Mouse (Mus musculus) myocyte (in vitro differentiated cells): ENCODE measurements at regions not wholly inside any gene's neighbourhood (a gene's known extent, or its start where the extent isn't known, plus 50 kb on each side); places are given as distances from the start of the nearest gene placed in this dataset.

ENCODE experiments used
- H3K27me3 ChIP-seq: one replicate; pipeline ENCODE4 v1.6.1; 2011; ENCODE audit not compliant: control insufficient read depth, insufficient read depth, insufficient read length
- H3K36me3 ChIP-seq: one replicate; pipeline ENCODE4 v1.6.1; 2011; ENCODE audit not compliant: control insufficient read depth, insufficient read depth
- H3K4me2 ChIP-seq: one replicate; pipeline ENCODE4 v1.6.1; 2011; ENCODE audit warnings: low read depth, control low read depth
- H3K4me3 ChIP-seq: one replicate; pipeline ENCODE4 v1.5.1; 2011; ENCODE audit warnings: mild to moderate bottlenecking, control low read depth, moderate library complexity
- H3K79me2 ChIP-seq: one replicate; pipeline ENCODE4 v1.6.1; 2011; ENCODE audit not compliant: control insufficient read depth, insufficient read depth
- H3ac ChIP-seq: one replicate; pipeline ENCODE4 v1.6.1; 2011; ENCODE audit not compliant: control insufficient read depth, insufficient read length
- CEBPB ChIP-seq: IDR thresholded peaks from 2 replicates; pipeline ENCODE4 v1.6.1; 2011; ENCODE audit warnings: mild to moderate bottlenecking, moderate library complexity; ENCODE audit not compliant: poor library complexity, insufficient read depth, severe bottlenecking
- E2F4 ChIP-seq: IDR thresholded peaks from one replicate; pipeline ENCODE4 v1.6.1; 2011; ENCODE audit warnings: mild to moderate bottlenecking, control low read depth, moderate library complexity; ENCODE audit not compliant: insufficient read depth
- MAX ChIP-seq: IDR thresholded peaks from one replicate; pipeline ENCODE4 v1.6.1; 2011; ENCODE audit warnings: low read depth, mild to moderate bottlenecking, control low read depth
- MYOD1 ChIP-seq, 3 experiments: IDR thresholded peaks; one replicate each; pipeline ENCODE4 v1.6.1; 2011; ENCODE audit warnings: control low read depth in 2 of 3, low read depth in 2 of 3, mild to moderate bottlenecking in 2 of 3, moderate library complexity in 1 of 3; ENCODE audit not compliant: insufficient read length in 2 of 3, control insufficient read depth in 1 of 3
- MYOG ChIP-seq, 3 experiments: IDR thresholded peaks; one replicate each; pipeline ENCODE4 v1.6.1; 2011; ENCODE audit warnings: control low read depth in 2 of 3, low read depth in 2 of 3, mild to moderate bottlenecking in 2 of 3; ENCODE audit not compliant: insufficient read length in 2 of 3, control insufficient read depth in 1 of 3, insufficient read depth in 1 of 3
- POLR2A ChIP-seq: IDR thresholded peaks from one replicate; pipeline ENCODE4 v1.6.1; 2011; ENCODE audit warnings: low read depth, mild to moderate bottlenecking, control low read depth, moderate library complexity; ENCODE audit not compliant: insufficient read length
- POLR2AphosphoS2 ChIP-seq: IDR thresholded peaks from one replicate; pipeline ENCODE4 v1.6.1; 2011; ENCODE audit warnings: low read depth, control low read depth; ENCODE audit not compliant: insufficient read length
- REST ChIP-seq: IDR thresholded peaks from one replicate; pipeline ENCODE4 v1.6.1; 2011; ENCODE audit warnings: mild to moderate bottlenecking, control low read depth, moderate library complexity; ENCODE audit not compliant: insufficient read depth, insufficient read length
- SRF ChIP-seq: IDR thresholded peaks from one replicate; pipeline ENCODE4 v1.6.1; 2011; ENCODE audit warnings: low read depth; ENCODE audit not compliant: control insufficient read depth, insufficient read length
- TCF12 ChIP-seq: IDR thresholded peaks from one replicate; pipeline ENCODE4 v1.6.1; 2011; ENCODE audit warnings: mild to moderate bottlenecking, control low read depth; ENCODE audit not compliant: poor library complexity, insufficient read depth, severe bottlenecking
- TCF3 ChIP-seq: IDR thresholded peaks from one replicate; pipeline ENCODE4 v1.6.1; 2011; ENCODE audit warnings: low read depth, control low read depth; ENCODE audit not compliant: insufficient read length
- USF1 ChIP-seq: IDR thresholded peaks from one replicate; pipeline ENCODE4 v1.6.1; 2011; ENCODE audit warnings: low read depth, mild to moderate bottlenecking, control low read depth, moderate library complexity

- Histone ChIP-seq H3K4me2 (no peak overlapping the region), H3K79me2 (no peaks in the 10 kb centered on the region), H3ac (no peak overlapping the region), H3K27me3 (no peaks in the 10 kb centered on the region), H3K36me3 (no peaks in the 10 kb centered on the region), H3K4me3 (no peak overlapping the region)
- TF ChIP-seq TCF3 (no peak), REST (no peak)
These were observed 68.1 kb downstream of the Npy1r start for GRCm38 (mm10) chr8:66764992-66765528.

GRCm38 (mm10) chr8:66768379-66768969 is 71.5 kb downstream of the Npy1r start:
- H3K36me3 ChIP-seq, result no peaks in the 10 kb centered on the region
- no peaks in the 10 kb centered on the region for H3K27me3 ChIP-seq
- H3K4me2 ChIP-seq, result no peak overlapping the region
- H3K4me3 ChIP-seq, result no peak overlapping the region
- no peak overlapping the region for H3ac ChIP-seq
- TF ChIP-seq MAX (no peak), TCF3 (no peak), POLR2AphosphoS2 (no peak), CEBPB (no peak), MYOD1 (IDR thresholded peaks at IDR 0.05; ENCODE audit: control insufficient read depth in 1 of 3, insufficient read length in 2 of 3, low read depth in 2 of 3) (no peak), E2F4 (no peak), POLR2A (no peak), SRF (no peak), MYOG (IDR thresholded peaks at IDR 0.05; ENCODE audit: control insufficient read depth in 1 of 3, insufficient read depth in 1 of 3, insufficient read length in 2 of 3, low read depth in 2 of 3) (no peak), USF1 (no peak), REST (no peak), TCF12 (no peak)
- no peaks in the 10 kb centered on the region for H3K79me2 ChIP-seq

GRCm38 (mm10) chr8:66771111-66771510 is 74.1 kb downstream of the Npy1r start:
- no peaks in the 10 kb centered on the region for H3K36me3 ChIP-seq
- no peak overlapping the region for H3K4me3 ChIP-seq
- no peak overlapping the region for H3K4me2 ChIP-seq
- TF ChIP-seq POLR2A (no peak), E2F4 (no peak), REST (no peak), TCF3 (no peak), MYOD1 (IDR thresholded peaks at IDR 0.05; ENCODE audit: control insufficient read depth in 1 of 3, insufficient read length in 2 of 3, low read depth in 2 of 3) (no peak), SRF (no peak), MYOG (IDR thresholded peaks at IDR 0.05; ENCODE audit: control insufficient read depth in 1 of 3, insufficient read depth in 1 of 3, insufficient read length in 2 of 3, low read depth in 2 of 3) (no peak), TCF12 (no peak)
- no peaks in the 10 kb centered on the region for H3K79me2 ChIP-seq
- no peaks in the 10 kb centered on the region for H3K27me3 ChIP-seq
- H3ac ChIP-seq, result no peak overlapping the region

GRCm38 (mm10) chr8:66772653-66773052 is 75.7 kb downstream of the Npy1r start:
- H3K27me3 ChIP-seq, result no peaks in the 10 kb centered on the region
- no peak overlapping the region for H3ac ChIP-seq
- TF ChIP-seq MYOG (IDR thresholded peaks at IDR 0.05; ENCODE audit: control insufficient read depth in 1 of 3, insufficient read depth in 1 of 3, insufficient read length in 2 of 3, low read depth in 2 of 3), result no peak
- no peak for TF ChIP-seq POLR2A
- TF ChIP-seq POLR2AphosphoS2, result no peak
- no peak for TF ChIP-seq E2F4
- TF ChIP-seq TCF12, result no peak
- TF ChIP-seq REST, result no peak
- no peak for TF ChIP-seq TCF3
- TF ChIP-seq MYOD1 (IDR thresholded peaks at IDR 0.05; ENCODE audit: control insufficient read depth in 1 of 3, insufficient read length in 2 of 3, low read depth in 2 of 3), result no peak
- no peak for TF ChIP-seq MAX
- no peak for TF ChIP-seq CEBPB
- no peak for TF ChIP-seq SRF
- no peaks in the 10 kb centered on the region for H3K79me2 ChIP-seq
- no peak overlapping the region for H3K4me2 ChIP-seq
- no peaks in the 10 kb centered on the region for H3K36me3 ChIP-seq
- H3K4me3 ChIP-seq, result no peak overlapping the region

- Histone ChIP-seq H3K4me3 (no peak overlapping the region), H3K79me2 (no peaks in the 10 kb centered on the region), H3K27me3 (no peaks in the 10 kb centered on the region), H3K4me2 (peak overlapping the region; percentile 13), H3K36me3 (no peaks in the 10 kb centered on the region), H3ac (no peak overlapping the region)
- TF ChIP-seq TCF12 (no peak), MYOG (IDR thresholded peaks at IDR 0.05; ENCODE audit: control insufficient read depth in 1 of 3, insufficient read depth in 1 of 3, insufficient read length in 2 of 3, low read depth in 2 of 3) (peak in 2 of 3 experiments; percentile 7 to 40)
These were observed 80.3 kb downstream of the Npy1r start for GRCm38 (mm10) chr8:66777115-66777877.
